Mouse (Mus musculus) intestine, embryonic 16.5 days (tissue): Measurements from ENCODE around the gene Sox1. TPM values are rescaled to one million over a fixed set of nuclear protein-coding genes. Genes with fewer than 3 reads are reported as not detected.

Experiments
- ATAC-seq: fragments of 200-750 bp; cut with Nextera tagmentation; 2 replicates; pipeline ENCODE4 v1.8.0; 2017; ENCODE audit warnings: moderate TSS enrichment, moderate library complexity
- H3K27ac ChIP-seq: fragments of 300-500 bp; sonication (generic); 2 replicates; pipeline ENCODE4 v1.5.1; 2014; ENCODE audit warnings: mild to moderate bottlenecking, low read length
- H3K27me3 ChIP-seq: fragments of 300-500 bp; sonication (generic); replicated peaks from 2 replicates; pipeline ENCODE4 v1.6.1; 2014; ENCODE audit warnings: low read length, control low read depth, mixed read lengths; ENCODE audit not compliant: control insufficient read depth, insufficient read depth
- H3K36me3 ChIP-seq: fragments of 300-500 bp; sonication (generic); 2 replicates; pipeline ENCODE4 v1.6.1; 2014; ENCODE audit warnings: low read length, control low read depth; ENCODE audit not compliant: control insufficient read depth, insufficient read depth
- H3K4me1 ChIP-seq: fragments of 300-500 bp; sonication (generic); 2 replicates; pipeline ENCODE4 v1.6.1; 2014; ENCODE audit warnings: low read length, control low read depth, mixed read lengths; ENCODE audit not compliant: control insufficient read depth, insufficient read depth
- H3K4me2 ChIP-seq: fragments of 300-500 bp; sonication (generic); 2 replicates; pipeline ENCODE4 v1.6.1; 2014; ENCODE audit warnings: low read depth, low read length, control low read depth
- H3K4me3 ChIP-seq: fragments of 300-500 bp; sonication (generic); 2 replicates; pipeline ENCODE4 v1.5.1; 2014; ENCODE audit warnings: mild to moderate bottlenecking, low read length
- H3K9ac ChIP-seq: fragments of 300-500 bp; sonication (generic); 2 replicates; pipeline ENCODE4 v1.6.1; 2014; ENCODE audit warnings: low read depth, low read length
- H3K9me3 ChIP-seq: fragments of 300-500 bp; sonication (generic); 2 replicates; pipeline ENCODE4 v1.6.1; 2016; ENCODE audit warnings: low read length, control low read depth; ENCODE audit not compliant: control insufficient read depth
- WGBS: fragments of 180-500 bp; shearing (Covaris S2); extraction: QIAGEN DNeasy Blood & Tissue Kit; methylation state at CpG from one replicate; pipeline ENCODE4 v1.1.7; 2014; 5-methylcytosine and 5-hydroxymethylcytosine counted together
- polyA plus RNA-seq: library from polyadenylated mRNA; unstranded; fragments of >200 nt; fragmentation: Nextera tagmentation; extraction: Ambion mirVana; gene quantifications from 2 replicates; pipeline ENCODE4 v1.2.1, GENCODE M21; 2015

Sox1 gene
- polyA plus RNA-seq = not detected in 2 replicates

GRCm38 (mm10) chr8:12395071-12396031 is at the start of gene Sox1:
Sox1 (plus strand) TSS chr8:12395295.
- Histone ChIP-seq H3K27me3 (peaks cover 85% of the 10 kb centered on the region), H3K4me2 (peak within 1 kb of the TSS; percentile 52), H3K9ac (no peak within 1 kb of the TSS), H3K27ac (no peak within 1 kb of the TSS), H3K4me3 (peak within 1 kb of the TSS; percentile 41), H3K9me3 (no peaks in the 10 kb centered on the region), H3K36me3 (no peaks in the 10 kb centered on the region), H3K4me1 (peaks cover 14% of the 10 kb centered on the region)
- under 1% methylated on average over 75 of the region's 89 CpGs for WGBS
- peak; percentile 51 for ATAC-seq

GRCm38 (mm10) chr8:12345881-12346280 is 49.2 kb upstream of the Sox1 start:
- Histone ChIP-seq H3K4me3 (no peak overlapping the region), H3K4me1 (no peaks in the 10 kb centered on the region), H3K27ac (no peak overlapping the region), H3K36me3 (no peaks in the 10 kb centered on the region), H3K4me2 (no peak overlapping the region), H3K27me3 (no peaks in the 10 kb centered on the region), H3K9me3 (no peaks in the 10 kb centered on the region), H3K9ac (no peak overlapping the region)
- no peak for ATAC-seq
- 44% methylated on average over 4 of the region's 4 CpGs for WGBS

- Histone ChIP-seq H3K4me2 (no peak overlapping the region), H3K4me3 (no peak overlapping the region), H3K9ac (no peak overlapping the region), H3K27ac (no peak overlapping the region), H3K9me3 (no peaks in the 10 kb centered on the region), H3K36me3 (no peaks in the 10 kb centered on the region), H3K27me3 (no peaks in the 10 kb centered on the region), H3K4me1 (no peaks in the 10 kb centered on the region)
- ATAC-seq = no peak
- 76% methylated on average over 11 of the region's 11 CpGs for WGBS
These were observed 48.2 kb upstream of the Sox1 start for GRCm38 (mm10) chr8:12346870-12347269.

- Histone ChIP-seq H3K9ac (no peak overlapping the region), H3K36me3 (no peaks in the 10 kb centered on the region), H3K4me2 (no peak overlapping the region), H3K4me3 (no peak overlapping the region), H3K9me3 (no peaks in the 10 kb centered on the region), H3K27ac (no peak overlapping the region), H3K27me3 (no peaks in the 10 kb centered on the region), H3K4me1 (no peaks in the 10 kb centered on the region)
- WGBS = 78% methylated on average over 1 of the region's 1 CpGs
- ATAC-seq = no peak
These were observed 46.8 kb upstream of the Sox1 start for GRCm38 (mm10) chr8:12348306-12348705.

- Histone ChIP-seq H3K4me3 (no peak overlapping the region), H3K9me3 (no peaks in the 10 kb centered on the region), H3K9ac (no peak overlapping the region), H3K4me1 (no peaks in the 10 kb centered on the region), H3K27ac (no peak overlapping the region), H3K27me3 (no peaks in the 10 kb centered on the region), H3K4me2 (no peak overlapping the region), H3K36me3 (no peaks in the 10 kb centered on the region)
- WGBS = 41% methylated on average over 2 of the region's 2 CpGs
- ATAC-seq = no peak
These were observed 45.5 kb upstream of the Sox1 start for GRCm38 (mm10) chr8:12349591-12349990.

GRCm38 (mm10) chr8:12351121-12351520 is 44.0 kb upstream of the Sox1 start:
- ATAC-seq = no peak
- Histone ChIP-seq H3K36me3 (no peaks in the 10 kb centered on the region), H3K9me3 (no peaks in the 10 kb centered on the region), H3K4me1 (no peaks in the 10 kb centered on the region), H3K4me2 (no peak overlapping the region), H3K27me3 (no peaks in the 10 kb centered on the region), H3K27ac (no peak overlapping the region), H3K9ac (no peak overlapping the region), H3K4me3 (no peak overlapping the region)

GRCm38 (mm10) chr8:12354406-12355025 is 40.6 kb upstream of the Sox1 start:
- H3K27ac ChIP-seq = no peak overlapping the region
- H3K9me3 ChIP-seq = no peaks in the 10 kb centered on the region
- H3K4me3 ChIP-seq = no peak overlapping the region
- no peaks in the 10 kb centered on the region for H3K4me1 ChIP-seq
- no peak for ATAC-seq
- no peaks in the 10 kb centered on the region for H3K27me3 ChIP-seq
- WGBS = 76% methylated on average over 10 of the region's 10 CpGs
- H3K9ac ChIP-seq = no peak overlapping the region
- no peaks in the 10 kb centered on the region for H3K36me3 ChIP-seq
- no peak overlapping the region for H3K4me2 ChIP-seq

- H3K36me3 ChIP-seq = no peaks in the 10 kb centered on the region
- no peak for ATAC-seq
These were observed 26.9 kb upstream of the Sox1 start for GRCm38 (mm10) chr8:12368161-12368560.

GRCm38 (mm10) chr8:12368856-12369255 is 26.2 kb upstream of the Sox1 start:
- WGBS = 63% methylated on average over 6 of the region's 6 CpGs
- Histone ChIP-seq H3K4me1 (no peaks in the 10 kb centered on the region), H3K4me2 (no peak overlapping the region), H3K27me3 (peaks cover 4% of the 10 kb centered on the region; the same call in 1 of the 2 replicates), H3K4me3 (no peak overlapping the region), H3K36me3 (no peaks in the 10 kb centered on the region), H3K9me3 (0 out of 2 replicates have a peak, but pooled peaks cover 3% of the 10 kb centered on the region), H3K9ac (no peak overlapping the region), H3K27ac (no peak overlapping the region)
- ATAC-seq = no peak

More at GRCm38 (mm10) chr8:12368161-12368560, 26.9 kb upstream of the Sox1 start:
- 49% methylated on average over 7 of the region's 7 CpGs for WGBS
- Histone ChIP-seq H3K27ac (no peak overlapping the region), H3K4me2 (no peak overlapping the region), H3K27me3 (peaks cover 4% of the 10 kb centered on the region; the same call in 1 of the 2 replicates), H3K4me1 (no peaks in the 10 kb centered on the region), H3K9me3 (0 out of 2 replicates have a peak, but pooled peaks cover 3% of the 10 kb centered on the region), H3K4me3 (no peak overlapping the region), H3K9ac (no peak overlapping the region)
